Mouse (Mus musculus) CH12.LX (cell line): ENCODE results near the gene Stx12. TPM values are rescaled to one million over a fixed set of nuclear protein-coding genes. Genes with fewer than 3 reads are reported as not detected.

ENCODE experiments used
- DNase-seq: peaks from one replicate; pipeline ENCODE4 v3.0.0-alpha.2; 2013; ENCODE audit errors: extremely low read depth
- H3K27ac ChIP-seq: 2 replicates; pipeline ENCODE4 v1.5.1; 2012; ENCODE audit warnings: low read depth, mild to moderate bottlenecking, control low read depth, moderate library complexity; ENCODE audit not compliant: insufficient read depth
- H3K27me3 ChIP-seq: replicated peaks from 2 replicates; pipeline ENCODE3; 2012; ENCODE audit warnings: inconsistent platforms
- H3K36me3 ChIP-seq, 2 experiments: replicated peaks in 1 of 2; 2 replicates each; pipeline versions ENCODE3 to v1.6.1; 2012; ENCODE audit warnings: inconsistent platforms in 1 of 2, low read length in 1 of 2, mild to moderate bottlenecking in 1 of 2, mixed read lengths in 1 of 2, moderate library complexity in 1 of 2; ENCODE audit not compliant: control insufficient read depth in 1 of 2, insufficient read depth in 1 of 2
- H3K4me1 ChIP-seq, 2 experiments: 2 replicates each; pipeline ENCODE4 v1.6.1; 2012; ENCODE audit warnings: inconsistent platforms in 1 of 2, moderate library complexity in 1 of 2; ENCODE audit not compliant: insufficient read depth in 2 of 2, control insufficient read depth in 1 of 2
- H3K4me2 ChIP-seq: 2 replicates; pipeline ENCODE4 v1.6.1; 2012; ENCODE audit warnings: low read depth, mild to moderate bottlenecking, control low read depth; ENCODE audit not compliant: poor library complexity, insufficient read depth, severe bottlenecking
- H3K4me3 ChIP-seq, 3 experiments: fragments of 150-350 bp in 1 of 3; sonication (generic) in 1 of 3; replicated peaks in 1 of 3; 2 replicates each; pipeline versions ENCODE3 to v1.5.1; 2011 to 2012; ENCODE audit warnings: low read depth in 2 of 3, low read length in 2 of 3, mild to moderate bottlenecking in 2 of 3, moderate library complexity in 2 of 3, control low read depth in 1 of 3, improper control_type of control experiment in 1 of 3, inconsistent platforms in 1 of 3, mixed read lengths in 1 of 3; ENCODE audit not compliant: poor library complexity in 1 of 3
- H3K79me2 ChIP-seq: replicated peaks from 2 replicates; pipeline ENCODE4 v1.6.1; 2012; ENCODE audit warnings: mild to moderate bottlenecking, moderate library complexity; ENCODE audit not compliant: control insufficient read depth, poor library complexity, insufficient read depth, severe bottlenecking; ENCODE audit errors: extremely low read depth
- H3K9ac ChIP-seq: 2 replicates; pipeline ENCODE4 v1.6.1; 2012; ENCODE audit warnings: low read depth, mild to moderate bottlenecking, control low read depth, moderate library complexity; ENCODE audit not compliant: insufficient read depth
- H3K9me3 ChIP-seq: replicated peaks from 2 replicates; pipeline ENCODE3; 2012; ENCODE audit warnings: low read length, inconsistent platforms, mixed read lengths
- BHLHE40 ChIP-seq: IDR thresholded peaks from 2 replicates; pipeline ENCODE4 v1.6.1; 2011; ENCODE audit warnings: mild to moderate bottlenecking, low read depth, low read length, improper control_type of control experiment
- CHD1 ChIP-seq: IDR thresholded peaks from 2 replicates; pipeline ENCODE4 v1.6.1; 2012; ENCODE audit warnings: low read depth, low read length, improper control_type of control experiment, inconsistent platforms
- CHD2 ChIP-seq: IDR thresholded peaks from 2 replicates; pipeline ENCODE4 v1.6.1; 2011; ENCODE audit warnings: low read length, improper control_type of control experiment
- CTCF ChIP-seq, 2 experiments: IDR thresholded peaks in 1 of 2; conservative IDR thresholded peaks in 1 of 2; 2 replicates each; pipeline ENCODE4 v1.5.1; 2011 to 2012; ENCODE audit warnings: low read depth in 2 of 2, low read length in 2 of 2, improper control_type of control experiment in 1 of 2, inconsistent platforms in 1 of 2, mild to moderate bottlenecking in 1 of 2, moderate library complexity in 1 of 2
- E2F4 ChIP-seq: IDR thresholded peaks from 2 replicates; pipeline ENCODE4 v1.6.1; 2011; ENCODE audit warnings: low read depth, low read length, improper control_type of control experiment; ENCODE audit not compliant: insufficient replicate concordance
- ELF1 ChIP-seq: IDR thresholded peaks from 2 replicates; pipeline ENCODE4 v1.6.1; 2014; ENCODE audit warnings: low read depth, mild to moderate bottlenecking, inconsistent platforms, low read length, improper control_type of control experiment
- EP300 ChIP-seq: IDR thresholded peaks from 2 replicates; pipeline ENCODE4 v1.6.1; 2011; ENCODE audit warnings: low read length, improper control_type of control experiment
- ETS1 ChIP-seq: conservative IDR thresholded peaks from 2 replicates; pipeline ENCODE4 v1.6.1; 2012; ENCODE audit warnings: low read depth, mild to moderate bottlenecking, inconsistent platforms, low read length, improper control_type of control experiment, moderate library complexity
- GABPA ChIP-seq: IDR thresholded peaks from 2 replicates; pipeline ENCODE4 v1.6.1; 2012; ENCODE audit warnings: low read depth, low read length, improper control_type of control experiment, inconsistent platforms; ENCODE audit not compliant: insufficient replicate concordance
- HCFC1 ChIP-seq: IDR thresholded peaks from 2 replicates; pipeline ENCODE4 v1.6.1; 2012; ENCODE audit warnings: low read depth, mild to moderate bottlenecking, inconsistent platforms, low read length, improper control_type of control experiment
- IRF4 ChIP-seq: IDR thresholded peaks from 2 replicates; pipeline ENCODE4 v1.6.1; 2014; ENCODE audit warnings: low read depth, mild to moderate bottlenecking, inconsistent platforms, low read length, improper control_type of control experiment
- JUN ChIP-seq: IDR thresholded peaks from 2 replicates; pipeline ENCODE4 v1.6.1; 2011; ENCODE audit warnings: low read depth, mild to moderate bottlenecking, low read length, improper control_type of control experiment, moderate library complexity; ENCODE audit not compliant: insufficient read depth
- JUND ChIP-seq: conservative IDR thresholded peaks from 2 replicates; pipeline ENCODE4 v1.6.1; 2011; ENCODE audit warnings: low read depth, low read length, improper control_type of control experiment
- KAT2A ChIP-seq: IDR thresholded peaks from 2 replicates; pipeline ENCODE4 v1.6.1; 2012; ENCODE audit warnings: low read length, improper control_type of control experiment, inconsistent platforms; ENCODE audit not compliant: insufficient replicate concordance
- MAFK ChIP-seq: IDR thresholded peaks from 2 replicates; pipeline ENCODE4 v1.6.1; 2011; ENCODE audit warnings: low read length, improper control_type of control experiment; ENCODE audit not compliant: insufficient replicate concordance
- MAX ChIP-seq: IDR thresholded peaks from 2 replicates; pipeline ENCODE4 v1.6.1; 2011; ENCODE audit warnings: low read length, improper control_type of control experiment
- MAZ ChIP-seq: IDR thresholded peaks from 2 replicates; pipeline ENCODE4 v1.6.1; 2012; ENCODE audit warnings: low read depth, mild to moderate bottlenecking, inconsistent platforms, low read length, improper control_type of control experiment, moderate library complexity
- MEF2A ChIP-seq: IDR thresholded peaks from 2 replicates; pipeline ENCODE4 v1.6.1; 2014; ENCODE audit warnings: low read depth, mild to moderate bottlenecking, inconsistent platforms, low read length, improper control_type of control experiment, borderline replicate concordance
- MXI1 ChIP-seq: IDR thresholded peaks from 2 replicates; pipeline ENCODE4 v1.6.1; 2011; ENCODE audit warnings: mild to moderate bottlenecking, low read depth, low read length, improper control_type of control experiment
- MYC ChIP-seq: IDR thresholded peaks from 2 replicates; pipeline ENCODE4 v1.6.1; 2011; ENCODE audit warnings: low read depth, mild to moderate bottlenecking, improper control_type of control experiment, low read length
- NELFE ChIP-seq: IDR thresholded peaks from 2 replicates; pipeline ENCODE4 v1.6.1; 2011; ENCODE audit warnings: low read depth, low read length, improper control_type of control experiment
- NRF1 ChIP-seq: IDR thresholded peaks from 2 replicates; pipeline ENCODE4 v1.6.1; 2014; ENCODE audit warnings: low read depth, mild to moderate bottlenecking, inconsistent platforms, low read length, improper control_type of control experiment, moderate library complexity
- PAX5 ChIP-seq: IDR thresholded peaks from 2 replicates; pipeline ENCODE4 v1.6.1; 2012; ENCODE audit warnings: low read length, inconsistent platforms, mixed read lengths
- POLR2A ChIP-seq: IDR thresholded peaks from 2 replicates; pipeline ENCODE4 v1.6.1; 2011; ENCODE audit warnings: low read depth, mild to moderate bottlenecking, improper control_type of control experiment, low read length
- POLR2AphosphoS2 ChIP-seq: IDR thresholded peaks from 2 replicates; pipeline ENCODE4 v1.6.1; 2011; ENCODE audit warnings: low read depth, low read length, improper control_type of control experiment
- RAD21 ChIP-seq: IDR thresholded peaks from 2 replicates; pipeline ENCODE4 v1.6.1; 2011; ENCODE audit warnings: low read depth, mild to moderate bottlenecking, low read length, improper control_type of control experiment, moderate library complexity
- RCOR1 ChIP-seq: conservative IDR thresholded peaks from 2 replicates; pipeline ENCODE4 v1.6.1; 2012; ENCODE audit warnings: low read depth, mild to moderate bottlenecking, inconsistent platforms, low read length, improper control_type of control experiment
- SIN3A ChIP-seq: IDR thresholded peaks from 2 replicates; pipeline ENCODE4 v1.6.1; 2012; ENCODE audit warnings: low read length, improper control_type of control experiment, inconsistent platforms
- SMC3 ChIP-seq: IDR thresholded peaks from 2 replicates; pipeline ENCODE4 v1.6.1; 2011; ENCODE audit warnings: low read depth, low read length, improper control_type of control experiment
- TCF12 ChIP-seq: IDR thresholded peaks from 2 replicates; pipeline ENCODE4 v1.6.1; 2014; ENCODE audit warnings: low read depth, mild to moderate bottlenecking, inconsistent platforms, low read length, improper control_type of control experiment
- UBTF ChIP-seq: IDR thresholded peaks from 2 replicates; pipeline ENCODE4 v1.6.1; 2012; ENCODE audit warnings: low read depth, mild to moderate bottlenecking, inconsistent platforms, low read length, improper control_type of control experiment, moderate library complexity
- USF1 ChIP-seq: IDR thresholded peaks from 2 replicates; pipeline ENCODE4 v1.6.1; 2014; ENCODE audit warnings: low read depth, mild to moderate bottlenecking, inconsistent platforms, low read length, improper control_type of control experiment
- ZC3H11A ChIP-seq: IDR thresholded peaks from 2 replicates; pipeline ENCODE4 v1.6.1; 2012; ENCODE audit warnings: low read depth, mild to moderate bottlenecking, inconsistent platforms, low read length, improper control_type of control experiment
- ZKSCAN1 ChIP-seq: IDR thresholded peaks from 2 replicates; pipeline ENCODE4 v1.6.1; 2012; ENCODE audit warnings: low read depth, inconsistent platforms, low read length, improper control_type of control experiment, borderline replicate concordance
- ZMIZ1 ChIP-seq: IDR thresholded peaks from 2 replicates; pipeline ENCODE4 v1.6.1; 2012; ENCODE audit warnings: low read depth, mild to moderate bottlenecking, inconsistent platforms, low read length, improper control_type of control experiment
- ZNF384 ChIP-seq: IDR thresholded peaks from 2 replicates; pipeline ENCODE4 v1.6.1; 2012; ENCODE audit warnings: low read depth, low read length, improper control_type of control experiment, inconsistent platforms
- dilution Hi-C: fragments of 300-500 bp; cut with MboI; formaldehyde crosslinking; loops from 2 replicates; pipeline ENCODE4 v1.14.3; 2020; ENCODE audit warnings: low sequenced_read_pairs; ENCODE audit not compliant: extremely low pct_unique_long_range_greater_than_20kb, extremely low pct_ligation_motif_present
- in situ Hi-C: fragments of 300-500 bp; cut with MboI; formaldehyde crosslinking; loops from 3 replicates; pipeline ENCODE4 v1.14.3; 2019; ENCODE audit warnings: low sequenced_read_pairs, low pct_ligation_motif_present, low pct_unique_long_range_greater_than_20kb, mixed read lengths
- polyA plus RNA-seq: library from polyadenylated mRNA; unstranded; fragments of >175 nt; gene quantifications from 2 replicates; pipeline ENCODE4 v1.2.1, GENCODE M21; 2012; ENCODE audit warnings: low read depth; ENCODE audit not compliant: insufficient read length
- total RNA-seq, 2 experiments: library from RNA; depleted of rRNA; stranded (reverse); fragments of 300-350 nt in 1 of 2; fragments of >200 nt in 1 of 2; gene quantifications; 2 replicates each; pipeline ENCODE4 v1.2.3; 2012 to 2014

The Stx12 gene
- 12.4 and 14.5 TPM in 2 replicates for total RNA-seq (2012; rRNA removed)
- total RNA-seq (2014; rRNA removed), result 16.8 and 17.3 TPM in 2 replicates
- 15.7 and 16.3 TPM in 2 replicates for polyA plus RNA-seq

GRCm38 (mm10) chr4:132884064-132884843 lies at the start of gene Stx12:
Gene Stx12, minus strand, starts transcription at chr4:132884509.
- H3K27ac ChIP-seq, result peak within 1 kb of the TSS; percentile 49
- H3K9ac ChIP-seq, result peak within 1 kb of the TSS; percentile 72
- peaks cover 15 to 34% of the 10 kb centered on the region in 2 experiments for H3K4me1 ChIP-seq
- H3K36me3 ChIP-seq, result peaks cover 14 to 21% of the 10 kb centered on the region in 2 experiments
- in situ Hi-C loops, result no loop called here
- TF ChIP-seq CTCF (conservative IDR thresholded peaks at IDR 0.05 in 1 of 2, IDR thresholded peaks at IDR 0.05 in 1 of 2; ENCODE audit: low read depth in 2 of 2, low read length in 2 of 2) (no peak), HCFC1 (peak; percentile 77), NRF1 (peak; percentile 100), USF1 (no peak), ETS1 (no peak), MXI1 (peak; percentile 83), EP300 (peak; percentile 25; the same call in 1 of the 2 replicates), POLR2A (peak; percentile 95), CHD1 (no peak), TCF12 (peak; percentile 89), MYC (peak; percentile 42; the same call in 1 of the 2 replicates), KAT2A (peak; percentile 72; the same call in 1 of the 2 replicates), E2F4 (peak; percentile 75; the same call in 1 of the 2 replicates), IRF4 (no peak), MAX (peak; percentile 85), MAZ (peak; percentile 54; the same call in 1 of the 2 replicates), ZMIZ1 (peak; percentile 92; the same call in 1 of the 2 replicates), ELF1 (peak; percentile 89), POLR2AphosphoS2 (peak; percentile 87), UBTF (no peak), PAX5 (no peak), JUND (no peak), SMC3 (no peak), BHLHE40 (peak; percentile 41; the same call in 1 of the 2 replicates), GABPA (no peak), ZNF384 (0 out of 2 replicates have a peak, but pooled peaks have one; percentile 23), ZC3H11A (no peak), ZKSCAN1 (no peak), MEF2A (peak; percentile 53; the same call in 1 of the 2 replicates), CHD2 (peak; percentile 31; the same call in 1 of the 2 replicates), RAD21 (no peak), JUN (no peak), SIN3A (peak; percentile 68; the same call in 1 of the 2 replicates), RCOR1 (0 out of 2 replicates have a peak, but pooled peaks have one; percentile 44), NELFE (peak; percentile 98), MAFK (no peak)
- peaks cover 13% of the 10 kb centered on the region for H3K79me2 ChIP-seq
- dilution Hi-C loops, result no loop called here
- H3K9me3 ChIP-seq, result no peaks in the 10 kb centered on the region
- no peaks in the 10 kb centered on the region for H3K27me3 ChIP-seq
- peak; percentile 83 for DNase-seq
- peak within 1 kb of the TSS; percentile 75 for H3K4me2 ChIP-seq
- peak within 1 kb of the TSS; percentile 80 to 93 (median 90) for H3K4me3 ChIP-seq
